Mouse (Mus musculus) ES-Bruce4 (cell line): Measurements from ENCODE around the gene Fndc1.

Source experiments
- EP300 ChIP-seq: IDR thresholded peaks from 2 replicates; pipeline ENCODE4 v1.6.1; 2011; ENCODE audit warnings: low read depth, low read length; ENCODE audit not compliant: insufficient read depth
- POLR2A ChIP-seq: IDR thresholded peaks from one replicate; pipeline ENCODE4 v1.8.1; 2011; ENCODE audit warnings: low read length; ENCODE audit not compliant: insufficient read depth

DNA sequence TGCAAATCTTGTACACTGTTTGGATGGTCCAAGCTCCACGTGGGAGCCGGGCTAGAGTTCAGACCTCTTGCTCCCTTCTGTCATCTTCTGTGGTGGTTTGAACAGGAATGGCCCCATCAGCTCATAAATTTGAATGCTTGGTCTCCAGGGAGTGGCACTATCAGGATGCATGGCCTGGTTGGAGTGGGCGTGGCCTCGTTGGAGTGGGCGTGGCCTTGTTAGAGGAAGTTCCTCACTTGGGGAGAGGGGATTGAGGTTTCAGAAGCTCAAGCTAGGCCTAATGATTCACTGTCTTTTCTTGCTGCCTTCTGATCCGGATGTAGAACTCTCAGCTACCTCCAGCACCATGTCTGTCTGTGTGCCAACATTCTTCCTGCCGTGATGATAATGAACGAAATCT is 28.7 kb upstream of the Fndc1 start:
- no peak for TF ChIP-seq POLR2A
- TF ChIP-seq EP300 = no peak
